Mouse (Mus musculus): ENCODE data around the gene Pcnt.

DNA sequence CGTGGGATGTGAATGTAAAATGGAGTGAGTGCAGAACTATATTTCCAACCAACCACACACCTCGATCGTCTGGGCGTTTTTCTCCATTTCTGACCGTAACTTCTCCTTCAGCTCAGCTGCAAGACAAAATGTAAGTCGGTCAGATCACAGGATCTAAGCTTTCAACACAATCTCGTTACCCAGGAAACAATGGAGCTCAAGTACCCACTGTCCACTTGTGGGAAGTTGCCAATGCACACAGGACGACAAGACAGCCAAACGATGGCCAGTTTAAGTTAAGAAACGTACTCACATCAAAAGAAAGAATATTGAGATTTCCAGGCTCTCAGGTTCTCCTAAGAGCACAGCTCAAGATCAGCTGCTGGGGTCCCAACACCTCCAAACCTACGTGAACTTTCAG lies 8.7 kb downstream of the Pcnt start:
- TF ChIP-seq POLR2A (IDR thresholded peaks at IDR 0.05; ENCODE audit: low read depth, low read length) (no peak), CTCF (IDR thresholded peaks at IDR 0.05; ENCODE audit: extremely low read depth, insufficient read length, insufficient replicate concordance, low read depth, low read length) (no peak)
